Mouse (Mus musculus): Measurements from ENCODE around the gene Vmn1r82.

Gene Vmn1r82

DNA sequence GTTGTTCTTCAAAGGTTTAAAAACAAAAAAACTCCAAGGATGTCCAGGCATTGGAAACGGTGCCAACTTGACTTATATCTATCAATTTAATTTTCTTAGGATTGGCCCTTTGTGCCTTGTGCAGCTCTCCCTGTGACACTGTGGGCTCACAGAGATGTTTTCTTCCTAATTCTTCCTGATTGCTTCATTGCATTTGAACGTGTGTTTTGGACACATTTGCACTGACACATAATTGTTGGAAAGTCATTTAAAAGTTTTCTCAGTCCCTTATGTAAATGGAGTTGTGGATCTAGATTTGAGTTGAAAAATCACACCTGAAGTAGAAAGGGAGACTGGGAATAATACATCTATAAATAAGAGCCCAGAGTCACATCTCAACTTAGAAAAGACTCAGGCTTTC, at the start of gene Vmn1r82:
TSS of gene Vmn1r82 (plus strand) at position 301 of the 400 bp plus-strand sequence.
- DNase-seq (ENCODE audit: low spot score), result no peak

DNA sequence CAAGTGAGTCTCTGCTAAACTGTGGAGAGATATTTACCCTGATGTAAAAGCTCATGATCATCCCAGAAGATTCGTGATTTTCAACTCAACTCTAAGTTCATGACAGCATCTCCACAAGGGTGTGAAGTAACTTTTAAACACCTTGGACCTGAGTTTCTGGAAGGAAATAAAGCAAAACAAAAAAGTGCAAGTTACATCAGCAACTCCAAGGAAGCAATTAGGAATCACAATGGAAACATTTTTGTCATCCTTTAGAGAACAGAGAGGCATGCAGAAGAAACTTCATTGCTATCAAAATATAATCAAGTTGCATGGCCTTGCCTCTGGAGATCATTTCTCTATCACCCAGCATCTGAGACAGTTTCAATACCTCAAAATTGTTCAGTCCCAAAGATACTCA, 32.1 kb upstream of the Vmn1r82 start, which contains the start of gene Vmn1r81:
TSS of gene Vmn1r81 (minus strand) at position 101 of the 400 bp plus-strand sequence.
- no peak for DNase-seq (ENCODE audit: low spot score)

DNA sequence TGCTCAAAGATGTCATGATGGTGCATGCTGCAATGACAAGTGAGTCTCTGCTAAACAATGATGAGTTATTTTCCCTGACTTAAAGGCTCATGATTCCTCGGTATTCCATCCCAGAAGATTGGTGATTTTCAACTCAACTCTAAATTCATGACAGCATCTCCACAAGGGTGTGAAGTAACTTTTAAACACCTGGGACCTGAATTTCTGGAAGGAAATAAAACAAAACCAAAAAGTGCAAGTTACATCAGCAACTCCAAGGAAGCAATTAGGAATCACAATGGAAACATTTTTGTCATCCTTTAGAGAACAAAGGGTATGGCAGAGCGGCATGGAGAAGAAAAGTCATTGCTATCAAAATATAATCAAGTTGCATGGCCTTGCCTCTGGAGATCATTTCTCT, 29.2 kb downstream of the Vmn1r82 start, which contains the start of gene Vmn1r83:
TSS of gene Vmn1r83 (minus strand) at position 101 of the 400 bp plus-strand sequence.
- no peak for DNase-seq (ENCODE audit: low spot score)
